Mouse (Mus musculus): ENCODE data around the gene Zfp668. TPM values are rescaled to one million over a fixed set of nuclear protein-coding genes. Genes with fewer than 3 reads are reported as not detected.

Zfp668 gene
- total RNA-seq (2021) = 1 to 10 TPM; 3.8 to 5.5 TPM
- long read RNA-seq, experiment 1, full-length matches to known transcripts = 6 of 7 reads
- long read RNA-seq, experiment 1, partial matches to known transcripts = 0 of 7 reads
- long read RNA-seq, experiment 1, other reads (novel, unspliced or antisense) = 1 of 7 reads
- long read RNA-seq, experiment 2, full-length matches to known transcripts = 5 of 5 reads
- long read RNA-seq, experiment 2, partial matches to known transcripts = 0 of 5 reads
- long read RNA-seq, experiment 2, other reads (novel, unspliced or antisense) = 0 of 5 reads

DNA sequence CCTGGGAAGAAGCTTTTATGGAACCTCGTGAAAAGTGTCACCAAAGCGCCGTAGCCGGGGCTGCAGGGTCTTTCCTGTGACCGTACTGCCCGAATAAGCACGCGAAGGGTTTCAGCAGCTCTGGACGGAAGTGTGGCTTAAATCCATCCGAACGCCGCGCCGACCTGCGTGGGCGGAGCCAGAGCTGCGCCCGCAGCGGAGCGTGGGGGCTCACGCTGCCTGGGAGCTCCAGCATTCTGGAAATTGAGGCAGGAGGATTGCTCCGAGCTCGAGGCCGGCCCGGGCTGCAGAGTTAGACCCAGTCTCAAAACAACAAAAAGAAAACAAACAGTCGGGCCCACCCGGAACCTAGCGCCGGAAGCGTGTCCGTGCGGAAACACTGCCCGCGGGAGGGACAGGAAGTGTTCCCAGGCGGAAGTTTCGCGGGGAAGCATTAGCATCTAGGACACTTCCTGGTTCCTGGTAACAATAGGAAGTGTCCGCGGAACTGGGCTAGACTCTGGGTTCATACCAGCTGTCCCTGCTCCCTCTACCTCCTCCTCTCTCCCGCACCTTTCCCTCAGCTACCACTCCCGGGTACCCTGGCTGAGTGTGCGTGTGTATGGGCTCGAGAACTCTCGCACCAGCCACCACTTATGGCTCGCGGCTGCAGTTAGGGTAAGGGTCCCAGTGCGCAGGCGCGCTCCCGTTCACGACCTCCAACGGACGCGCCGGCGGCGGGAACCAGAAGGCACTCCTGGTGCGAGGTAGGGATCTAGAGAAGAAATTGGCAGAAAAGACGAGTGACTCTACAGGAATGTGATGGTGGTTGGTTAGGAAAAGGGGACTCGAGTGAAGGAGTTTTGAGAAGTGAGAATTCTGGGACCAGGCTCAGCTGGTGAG lies at the start of gene Zfp668:
TSS of gene Zfp668 (minus strand) at position 362 of the 882 bp plus-strand sequence.
- DNase-seq = peak; percentile 88 to 93
- intact Hi-C loops (cut with DNase I) = loop anchor here (1.0 to 5.0 kb wide), 2 partner anchors 76 to 99 kb away; partner anchors contain the start of genes Hsd3b7 and Setd1a

DNA sequence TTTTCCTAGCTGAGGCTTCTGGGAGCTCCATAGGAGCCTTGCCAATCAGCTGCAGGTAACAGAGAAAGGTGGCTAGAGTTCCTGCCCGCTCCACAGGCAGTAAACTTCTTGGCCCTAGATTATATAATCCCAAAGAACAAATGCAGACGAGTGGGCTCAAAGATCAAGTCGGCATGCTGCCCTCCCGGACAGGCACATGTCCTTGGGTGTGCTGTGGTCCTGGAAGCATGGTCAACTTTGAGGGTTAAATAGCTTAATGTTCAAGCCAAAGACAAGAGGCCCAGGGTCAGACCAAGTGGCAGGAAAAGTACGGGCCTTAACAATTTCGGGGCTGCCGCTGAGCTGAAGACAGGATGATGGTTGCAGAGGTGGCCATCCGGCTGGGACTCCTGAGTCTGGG lies 49.4 kb upstream of the Zfp668 start:
- intact Hi-C loops (cut with DNase I) = no loop called here

DNA sequence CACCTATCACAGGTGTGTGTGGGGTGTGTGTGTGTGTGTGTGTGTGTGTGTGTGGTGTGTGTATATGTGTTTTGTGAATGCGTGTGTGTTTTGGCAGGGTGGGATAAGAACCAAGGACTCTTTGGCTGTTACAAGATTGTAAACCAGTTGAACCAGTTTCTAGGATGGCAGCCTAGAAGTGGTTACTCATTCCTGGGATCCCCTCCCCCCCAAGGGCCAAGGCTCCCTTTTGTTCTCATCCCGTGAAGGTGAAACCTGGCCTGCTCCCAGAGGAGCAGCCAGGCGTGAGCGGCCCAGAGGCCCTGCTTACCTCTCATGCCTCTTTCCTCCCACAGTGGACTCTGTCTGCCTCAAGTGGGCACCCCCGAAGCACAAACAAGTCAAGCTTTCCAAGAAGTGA lies 48.6 kb upstream of the Zfp668 start:
- no peak for DNase-seq
- intact Hi-C loops (cut with DNase I) = no loop called here

More for the DNA sequence above, 49.4 kb upstream of the Zfp668 start:
- DNase-seq = no peak

DNA sequence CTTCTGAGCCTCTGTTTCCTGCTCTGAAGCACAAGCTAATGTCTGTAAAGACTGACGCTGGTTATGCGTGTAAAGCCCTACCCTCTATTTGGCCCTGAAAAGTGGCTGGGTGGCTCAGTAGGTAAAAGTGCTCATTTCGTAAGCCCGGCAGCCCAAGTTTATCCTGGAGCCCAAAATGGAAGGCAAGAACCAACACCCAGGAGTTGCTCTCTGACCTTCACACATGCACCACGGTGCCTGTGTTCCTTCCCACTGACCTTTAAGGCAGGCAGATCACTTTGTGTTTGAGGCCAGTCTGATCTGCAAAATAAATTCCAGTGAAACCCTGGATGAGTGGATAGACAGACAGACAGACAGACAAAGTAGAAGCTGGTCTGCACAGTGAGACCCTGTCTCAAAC lies 47.1 kb upstream of the Zfp668 start:
- intact Hi-C loops (cut with DNase I) = no loop called here
- DNase-seq = no peak

DNA sequence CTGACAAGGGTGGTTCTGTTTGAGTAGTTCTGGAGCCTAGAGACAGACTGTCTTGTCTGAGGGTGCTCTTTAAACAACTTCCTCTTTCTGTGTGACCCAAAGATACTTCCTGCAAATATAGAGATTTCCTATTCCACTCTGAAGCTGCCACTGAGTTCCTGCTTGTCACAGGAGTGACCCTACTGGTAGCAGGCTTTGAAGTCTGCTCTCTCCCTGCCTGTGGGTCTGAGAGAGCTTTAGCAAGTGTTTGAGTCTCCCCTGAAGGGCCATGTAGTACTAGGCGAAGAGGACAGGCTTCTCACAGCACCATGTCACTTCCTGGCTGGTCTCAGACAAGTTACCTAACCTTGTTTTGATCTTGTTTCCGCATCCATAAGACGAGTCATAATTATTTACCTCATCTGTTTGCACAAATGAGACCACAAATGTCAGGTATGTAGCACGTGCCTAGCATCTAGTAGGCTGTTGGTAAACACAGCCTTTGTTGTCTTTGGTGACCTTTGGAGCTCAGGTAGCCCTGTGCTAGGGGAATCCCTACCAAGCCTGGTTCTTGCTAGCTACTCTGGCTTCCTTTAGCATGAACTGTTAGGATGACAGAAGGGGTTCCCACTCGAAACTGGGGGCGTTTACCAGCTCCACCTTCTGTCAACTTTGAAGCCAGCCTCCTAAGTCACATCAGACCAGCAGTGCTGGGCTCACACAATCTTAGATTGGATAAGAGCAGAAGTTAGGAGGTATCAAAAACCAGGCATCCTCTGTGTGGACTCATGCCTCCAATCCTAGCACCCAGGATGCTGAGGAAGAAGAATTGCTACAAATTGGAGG lies 46.0 kb upstream of the Zfp668 start:
- no peak for DNase-seq
- intact Hi-C loops (cut with DNase I) = no loop called here

DNA sequence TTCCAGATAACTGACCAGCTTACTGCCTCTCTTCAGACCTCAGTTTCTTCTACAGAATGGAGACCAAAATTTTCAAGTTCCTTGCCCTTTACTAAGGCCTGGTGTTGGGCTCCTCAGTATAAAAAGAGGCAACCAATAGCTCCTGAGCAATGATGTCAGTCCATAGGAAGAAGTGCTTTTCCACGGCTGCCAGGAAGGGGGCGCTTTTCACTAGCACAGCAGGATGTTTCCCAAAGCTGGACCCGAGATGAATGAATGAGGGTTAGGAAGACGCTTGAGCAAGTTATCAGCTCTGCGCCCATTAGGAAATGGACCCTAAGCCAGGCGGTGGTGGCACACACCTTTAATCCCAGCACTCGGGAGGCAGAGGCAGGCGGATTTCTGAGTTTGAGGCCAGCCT lies 44.9 kb upstream of the Zfp668 start:
- DNase-seq = no peak
- intact Hi-C loops (cut with DNase I) = no loop called here

DNA sequence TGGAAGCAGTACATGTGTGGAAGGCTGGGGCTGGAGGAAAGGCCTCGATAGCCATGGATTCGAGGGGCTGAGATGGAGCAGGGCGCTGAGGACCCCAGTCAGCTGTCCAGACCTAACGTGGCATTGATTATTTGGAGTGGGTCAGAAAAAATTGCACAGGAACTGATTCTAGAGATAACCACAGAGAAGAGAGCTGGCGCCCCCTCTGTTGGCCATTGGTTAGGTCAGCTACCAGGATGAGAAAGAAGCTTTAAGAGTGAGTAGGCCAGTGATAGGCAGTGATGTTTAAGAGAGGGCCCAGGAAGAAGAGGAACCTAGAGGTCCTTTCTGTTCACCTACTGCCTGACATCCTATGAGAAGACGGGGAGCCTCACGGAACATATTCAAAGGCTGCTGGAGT lies 42.7 kb upstream of the Zfp668 start:
- intact Hi-C loops (cut with DNase I) = no loop called here
- no peak for DNase-seq

DNA sequence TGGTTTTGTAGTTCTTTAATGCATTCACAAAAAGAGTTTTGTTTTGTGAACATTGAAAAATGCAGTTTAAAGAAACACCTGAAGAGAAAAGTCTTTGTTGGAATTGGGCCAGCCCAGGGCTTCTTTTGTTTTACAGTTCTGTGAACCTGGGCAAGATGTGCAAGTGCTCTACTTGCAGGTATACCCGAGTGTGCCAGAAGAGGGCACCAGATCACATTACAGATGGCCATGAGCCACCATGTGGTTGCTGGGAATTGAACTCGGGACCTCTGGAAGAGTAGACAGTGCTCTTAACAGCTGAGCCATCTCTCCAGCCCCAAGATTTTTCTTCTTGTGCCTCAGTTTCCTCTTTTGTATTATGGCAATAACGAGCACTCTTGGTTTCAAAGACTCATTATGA lies 41.6 kb upstream of the Zfp668 start:
- DNase-seq = peak; percentile 38 to 60
- intact Hi-C loops (cut with DNase I) = no loop called here

DNA sequence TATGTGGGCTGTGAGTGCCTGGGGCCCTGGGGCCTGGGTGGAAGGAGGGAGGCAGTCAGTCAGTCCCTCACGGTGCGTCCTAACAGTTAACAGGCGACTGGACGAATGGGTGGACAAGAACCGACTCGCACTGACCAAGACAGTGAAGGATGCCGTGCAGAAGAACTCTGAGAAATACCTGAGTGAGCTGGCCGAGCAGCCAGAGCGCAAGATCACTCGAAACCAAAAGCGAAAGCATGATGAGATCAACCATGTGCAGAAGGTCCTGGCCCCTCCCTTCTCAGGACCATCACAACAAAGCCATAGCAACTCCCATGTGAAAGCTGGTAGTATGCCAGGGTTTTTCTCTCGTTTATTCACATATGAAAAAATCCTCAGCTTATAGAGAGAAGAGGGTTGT lies 38.7 kb upstream of the Zfp668 start:
- DNase-seq = no peak
- intact Hi-C loops (cut with DNase I) = no loop called here

DNA sequence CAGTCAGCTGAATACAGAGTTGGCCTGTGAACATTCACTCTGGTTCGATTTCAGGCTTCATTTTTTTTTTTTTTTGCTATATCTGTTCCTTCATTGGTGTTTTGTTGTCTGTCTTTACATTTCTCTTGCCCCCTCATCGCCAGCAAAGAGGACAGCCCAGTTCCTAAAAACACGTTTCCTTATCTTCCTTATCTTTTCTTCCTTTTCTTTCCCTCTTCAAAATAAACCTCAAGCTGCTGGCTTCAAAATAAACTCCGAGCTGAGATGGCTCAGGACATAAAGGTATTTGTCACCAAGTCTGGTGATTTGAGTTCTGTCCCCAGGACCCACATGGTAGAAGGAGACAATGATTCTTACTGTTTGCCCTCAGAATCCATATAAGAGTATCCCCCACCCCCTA lies 36.3 kb upstream of the Zfp668 start:
- DNase-seq = no peak
- intact Hi-C loops (cut with DNase I) = no loop called here

DNA sequence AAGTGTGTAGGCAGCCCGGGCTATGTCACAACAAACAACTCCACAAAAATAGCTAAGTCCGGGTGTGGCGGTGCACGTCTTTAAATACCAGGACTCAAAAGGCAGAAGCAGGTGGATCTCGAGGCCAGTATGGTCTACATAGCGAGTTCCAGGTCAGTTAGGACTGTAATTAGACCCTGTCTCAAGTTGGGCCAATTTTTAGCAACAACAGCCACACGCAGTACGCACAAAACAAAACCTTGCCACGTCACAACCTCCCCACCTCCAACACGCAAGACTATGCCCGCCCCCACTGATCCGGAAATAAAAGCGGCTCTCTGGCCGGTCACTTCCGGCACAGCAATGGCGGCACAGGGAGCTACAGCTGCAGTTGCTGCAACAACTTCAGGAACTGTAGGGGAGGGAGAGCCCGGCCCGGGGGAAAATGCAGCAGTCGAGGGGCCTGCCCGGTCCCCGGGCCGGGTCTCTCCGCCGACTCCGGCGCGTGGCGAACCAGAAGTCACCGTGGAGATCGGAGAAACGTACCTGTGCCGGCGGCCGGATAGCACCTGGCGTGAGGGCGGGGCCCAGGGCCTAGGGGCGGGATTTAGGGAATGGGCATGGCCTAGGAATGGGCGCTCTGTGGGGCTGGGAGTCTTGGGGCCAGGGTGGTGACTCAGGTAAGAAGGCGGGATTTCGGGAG lies 35.7 kb upstream of the Zfp668 start, which contains the start of gene Kat8:
TSS of gene Kat8 (plus strand) at position 327 of the 682 bp plus-strand sequence.
- intact Hi-C loops (cut with DNase I) = no loop called here
- peak; percentile 81 to 88 for DNase-seq

DNA sequence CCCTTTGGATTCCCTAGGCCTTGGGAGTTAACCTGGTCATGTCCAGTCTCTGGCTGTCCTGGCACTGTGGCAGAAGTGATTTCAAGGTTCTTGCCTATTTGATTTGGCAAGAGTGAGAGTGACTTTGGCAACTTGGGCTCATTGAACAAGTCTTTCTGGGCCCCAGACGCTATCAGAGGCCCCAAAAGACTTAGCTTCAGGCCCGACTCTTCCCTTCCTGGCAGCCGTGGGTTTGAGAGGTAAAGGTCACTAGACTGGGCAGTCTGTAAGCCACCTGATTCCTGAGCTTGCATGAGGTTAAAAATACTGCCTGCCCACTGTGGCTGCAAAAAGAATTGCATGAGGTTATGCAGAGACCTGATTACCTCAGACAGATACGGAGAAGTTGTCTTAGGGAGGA lies 32.0 kb upstream of the Zfp668 start:
- intact Hi-C loops (cut with DNase I) = no loop called here
- DNase-seq = no peak

DNA sequence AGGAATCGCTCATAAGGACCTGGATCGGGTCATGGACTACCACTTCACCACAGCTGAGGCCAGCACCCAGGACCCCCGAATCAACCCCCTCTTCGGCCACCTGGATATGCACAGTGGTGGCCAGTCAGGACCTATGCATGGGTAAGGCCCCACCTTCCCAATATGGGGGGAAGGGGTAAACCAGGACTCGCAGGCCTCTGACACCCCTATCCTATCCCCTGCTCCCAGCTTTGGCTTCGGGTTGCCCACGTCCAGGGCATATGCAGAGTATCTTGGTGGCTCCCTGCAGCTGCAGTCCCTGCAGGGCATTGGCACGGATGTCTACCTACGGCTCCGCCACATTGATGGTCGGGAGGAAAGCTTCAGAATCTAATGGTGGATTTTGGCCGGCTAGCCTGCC lies 31.3 kb upstream of the Zfp668 start:
- intact Hi-C loops (cut with DNase I) = no loop called here
- no peak for DNase-seq

DNA sequence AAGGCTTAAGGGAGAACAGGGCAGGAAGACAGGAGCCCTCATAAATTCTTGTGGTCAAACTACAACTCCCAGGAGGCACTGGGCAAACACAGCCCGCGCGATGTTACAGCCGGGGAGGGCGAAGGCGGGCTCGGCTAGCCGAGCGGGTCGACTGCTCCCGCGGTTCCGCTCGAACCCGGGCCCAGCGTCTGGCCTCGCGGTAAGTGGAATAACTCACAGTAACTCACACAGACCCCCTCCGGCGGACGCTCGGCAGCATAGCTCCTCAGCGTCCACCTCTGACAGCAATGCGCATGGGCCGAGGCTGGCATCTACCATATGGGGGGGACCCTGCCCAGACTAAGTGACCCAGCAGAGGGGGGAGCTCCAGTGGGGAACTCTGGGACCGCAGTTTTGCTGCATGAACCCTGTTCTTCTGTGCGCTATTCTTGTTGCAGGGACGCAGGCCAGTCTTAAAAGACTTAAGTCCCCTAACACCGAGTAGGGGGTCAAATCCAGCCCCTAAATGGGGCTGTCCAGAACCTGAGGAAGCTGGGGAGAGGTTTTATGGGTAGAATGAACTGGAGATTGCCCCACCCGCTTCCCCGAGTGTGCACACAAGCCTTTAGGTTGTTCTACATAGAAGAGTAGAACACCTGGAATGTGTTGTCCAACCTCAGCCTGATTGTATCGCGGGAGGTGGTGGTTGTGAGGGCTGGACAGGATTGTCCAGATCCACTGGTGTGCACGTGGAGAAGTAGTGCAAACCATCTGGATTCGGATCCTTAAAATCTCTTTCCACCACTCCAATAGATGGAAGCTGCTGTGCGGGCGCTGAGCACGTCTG lies 27.6 kb upstream of the Zfp668 start, which contains the start of gene Bckdk:
TSS of gene Bckdk (plus strand) at position 112 of the 826 bp plus-strand sequence.
- DNase-seq = peak; percentile 76 to 85

DNA sequence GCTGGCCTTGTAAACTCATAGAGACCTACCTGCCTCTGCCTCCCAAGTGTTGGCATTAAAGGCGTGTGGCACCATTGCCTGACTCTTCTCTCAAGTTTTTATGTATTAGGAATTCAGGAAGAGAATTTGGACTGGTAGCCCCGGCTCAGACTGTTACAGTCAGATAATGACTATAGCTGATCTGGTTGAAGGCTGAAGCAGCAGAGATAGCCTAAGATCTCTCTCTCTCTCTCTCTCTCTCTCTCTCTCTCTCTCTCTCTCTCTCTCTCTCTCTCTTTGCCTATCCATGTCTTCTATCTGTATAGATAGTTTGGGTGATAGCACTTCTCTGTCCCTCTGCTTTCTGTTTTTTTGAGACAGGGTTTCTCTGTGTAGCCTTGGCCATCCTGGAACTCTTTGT lies 25.1 kb upstream of the Zfp668 start:
- intact Hi-C loops (cut with DNase I) = no loop called here
- no peak for DNase-seq

More for the DNA sequence above, 27.6 kb upstream of the Zfp668 start, which contains the start of gene Bckdk:
- intact Hi-C loops (cut with DNase I) = no loop called here

DNA sequence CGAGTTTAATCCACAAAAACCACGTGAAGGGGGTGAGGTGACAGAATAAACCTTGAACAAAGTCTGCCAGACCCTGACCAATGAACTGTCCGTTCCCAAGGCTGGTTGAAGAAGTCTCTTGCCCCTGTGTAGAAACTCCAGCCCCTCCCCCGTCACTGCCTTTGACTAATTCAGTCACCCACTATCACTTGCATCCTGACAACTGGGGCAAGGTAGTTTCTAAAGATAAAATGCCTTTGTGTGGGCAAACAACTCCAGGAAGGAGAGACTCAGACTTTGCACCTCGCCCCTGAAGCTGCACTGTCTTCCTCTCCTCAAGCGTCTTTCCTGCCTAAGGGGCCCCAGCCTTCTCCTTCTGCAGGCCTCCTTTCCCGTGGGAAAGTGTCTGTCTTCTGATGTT lies 23.4 kb upstream of the Zfp668 start:
- DNase-seq = no peak
- intact Hi-C loops (cut with DNase I) = no loop called here

DNA sequence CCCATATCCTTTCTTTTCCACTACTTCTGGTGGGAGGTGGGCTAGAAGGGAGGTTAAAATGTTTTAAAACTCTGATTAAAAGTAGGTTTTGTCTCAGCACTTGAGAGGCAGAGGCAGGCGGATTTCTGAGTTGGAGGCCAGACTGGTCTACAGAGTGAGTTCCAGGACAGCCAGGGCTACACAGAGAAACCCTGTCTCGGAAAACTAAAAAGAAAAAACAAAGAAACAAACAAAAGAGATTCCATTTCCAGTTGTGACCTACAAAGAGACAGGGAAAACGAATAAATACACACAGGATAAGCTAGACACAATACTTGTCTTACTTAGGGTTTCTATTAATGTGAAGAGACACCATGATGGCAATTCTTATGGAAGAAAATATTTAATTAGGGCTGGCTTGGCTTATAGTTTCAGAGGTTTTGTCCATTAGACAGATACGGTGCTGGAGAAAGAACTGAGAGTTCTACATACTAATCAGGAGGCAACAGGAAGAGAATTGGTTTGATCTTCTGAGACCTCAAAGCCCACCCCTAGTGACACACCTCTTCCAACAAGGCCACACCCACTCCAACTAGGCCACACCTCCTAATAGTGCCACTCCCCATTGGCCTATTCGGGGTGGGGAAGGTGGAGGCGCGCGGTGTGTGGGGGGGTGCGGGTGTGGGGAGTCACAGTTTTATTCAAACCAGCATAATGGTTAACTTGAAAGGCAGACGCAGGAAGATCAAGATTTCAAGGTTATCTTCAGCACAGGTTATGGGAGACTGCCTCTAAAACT lies 21.7 kb upstream of the Zfp668 start:
- intact Hi-C loops (cut with DNase I) = no loop called here
- DNase-seq = no peak

DNA sequence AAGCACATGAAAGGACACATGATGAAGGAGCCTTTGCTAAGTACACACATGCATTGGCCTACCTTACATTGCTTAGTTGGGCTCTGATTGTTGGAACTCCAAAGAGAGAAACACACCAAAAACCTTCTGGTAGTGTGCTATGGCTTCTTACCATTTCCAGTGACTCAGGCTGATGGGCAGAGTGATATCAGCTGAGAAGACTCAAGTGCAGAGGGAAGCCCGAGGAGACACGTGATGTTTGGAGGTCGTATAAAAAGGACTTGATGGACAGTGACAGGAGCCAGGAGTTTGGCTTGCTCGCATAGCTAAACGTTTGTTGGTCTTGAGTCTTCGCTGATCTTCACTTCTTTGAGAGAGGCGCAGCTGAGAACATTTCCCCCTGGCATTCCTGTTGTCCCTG lies 20.9 kb upstream of the Zfp668 start:
- no peak for DNase-seq
- intact Hi-C loops (cut with DNase I) = no loop called here
